Mouse (Mus musculus) ovary, adult 18-20 months (tissue): ENCODE data around the gene Dydc1.
"Not testable (repeated sequence)": the region's sequence is repeated elsewhere in the genome, so short reads cannot be mapped to it uniquely, and the experiment has no call there.

Source experiments
- DNase-seq: peaks from one replicate; pipeline ENCODE4 v3.0.0; 2022; ENCODE audit warnings: low spot score, mixed read lengths

Gene Dydc1

GRCm38 (mm10) chr14:41072229-41072943 lies at the start of gene Dydc1:
Gene Dydc1, plus strand, starts transcription at chr14:41072911.
- peak; percentile 46 for DNase-seq

GRCm38 (mm10) chr14:41025087-41025486 lies 47.6 kb upstream of the Dydc1 start:
- DNase-seq = no peak

- DNase-seq = no peak
Observed at GRCm38 (mm10) chr14:41025594-41026284, 47.0 kb upstream of the Dydc1 start.

- no peak for DNase-seq
Observed at GRCm38 (mm10) chr14:41029303-41029702, 43.4 kb upstream of the Dydc1 start.

GRCm38 (mm10) chr14:41030989-41031513 lies 41.7 kb upstream of the Dydc1 start:
- no peak for DNase-seq

GRCm38 (mm10) chr14:41033135-41034110 lies 39.3 kb upstream of the Dydc1 start:
- peak; percentile 37 for DNase-seq

- DNase-seq = no peak
Observed at GRCm38 (mm10) chr14:41035146-41035798, 37.4 kb upstream of the Dydc1 start.

- no peak for DNase-seq
Observed at GRCm38 (mm10) chr14:41047402-41047801, 25.3 kb upstream of the Dydc1 start.

GRCm38 (mm10) chr14:41050471-41050870 lies 22.2 kb upstream of the Dydc1 start:
- no peak for DNase-seq

- DNase-seq = no peak
Observed at GRCm38 (mm10) chr14:41052481-41052880, 20.2 kb upstream of the Dydc1 start.

GRCm38 (mm10) chr14:41053190-41053589 lies 19.5 kb upstream of the Dydc1 start:
- DNase-seq = not testable (repeated sequence)

- DNase-seq = no peak
Observed at GRCm38 (mm10) chr14:41065168-41065567, 7.5 kb upstream of the Dydc1 start.

GRCm38 (mm10) chr14:41066416-41066815 lies 6.3 kb upstream of the Dydc1 start:
- no peak for DNase-seq

GRCm38 (mm10) chr14:41069108-41069507 lies 3.6 kb upstream of the Dydc1 start, which contains the start of gene Dydc2:
Gene Dydc2, minus strand, starts transcription at chr14:41069208.
- DNase-seq = no peak

GRCm38 (mm10) chr14:41070343-41070742 lies 2.4 kb upstream of the Dydc1 start:
- no peak for DNase-seq

- no peak for DNase-seq
Observed at GRCm38 (mm10) chr14:41072944-41073275, 199 bp downstream of the Dydc1 start.

- no peak for DNase-seq
Observed at GRCm38 (mm10) chr14:41082408-41082807, 9.7 kb downstream of the Dydc1 start.

- DNase-seq = no peak
Observed at GRCm38 (mm10) chr14:41087509-41087908, 14.8 kb downstream of the Dydc1 start.

- DNase-seq = no peak
Observed at GRCm38 (mm10) chr14:41090777-41091176, 18.1 kb downstream of the Dydc1 start.

- DNase-seq = no peak
Observed at GRCm38 (mm10) chr14:41094114-41094513, 21.4 kb downstream of the Dydc1 start.

- no peak for DNase-seq
Observed at GRCm38 (mm10) chr14:41096296-41096860, 23.7 kb downstream of the Dydc1 start.
